Mouse (Mus musculus) intestine, embryonic 15.5 days (tissue): ENCODE measurements around the gene Map3k4. TPM values are rescaled to one million over a fixed set of nuclear protein-coding genes. Genes with fewer than 3 reads are reported as not detected.
A peak's percentile ranks its signal among the peaks of the same experiment; 100 is the strongest.

Experiments
- ATAC-seq: fragments of 200-750 bp; cut with Nextera tagmentation; 2 replicates; pipeline ENCODE4 v1.8.0; 2017; ENCODE audit warnings: moderate TSS enrichment, moderate library complexity
- H3K27ac ChIP-seq: fragments of 300-500 bp; sonication (generic); 2 replicates; pipeline ENCODE4 v1.5.1; 2015; ENCODE audit warnings: mild to moderate bottlenecking, inconsistent platforms
- H3K27me3 ChIP-seq: fragments of 300-500 bp; sonication (generic); replicated peaks from 2 replicates; pipeline ENCODE4 v1.6.1; 2015; ENCODE audit warnings: inconsistent platforms
- H3K36me3 ChIP-seq: fragments of 300-500 bp; sonication (generic); 2 replicates; pipeline ENCODE4 v1.6.1; 2015; ENCODE audit warnings: inconsistent platforms
- H3K4me1 ChIP-seq: fragments of 300-500 bp; sonication (generic); replicated peaks from 2 replicates; pipeline ENCODE4 v1.6.1; 2015; ENCODE audit warnings: inconsistent platforms
- H3K4me2 ChIP-seq: fragments of 300-500 bp; sonication (generic); replicated peaks from 2 replicates; pipeline ENCODE4 v1.6.1; 2015; ENCODE audit warnings: mild to moderate bottlenecking, inconsistent platforms
- H3K4me3 ChIP-seq: fragments of 300-500 bp; sonication (generic); replicated peaks from 2 replicates; pipeline ENCODE4 v1.5.1; 2015; ENCODE audit warnings: inconsistent platforms
- H3K9ac ChIP-seq: fragments of 300-500 bp; sonication (generic); 2 replicates; pipeline ENCODE4 v1.6.1; 2015; ENCODE audit warnings: inconsistent platforms
- H3K9me3 ChIP-seq: fragments of 300-500 bp; sonication (generic); 2 replicates; pipeline ENCODE4 v1.6.1; 2016; ENCODE audit warnings: inconsistent platforms
- WGBS: fragments of 180-500 bp; shearing (Covaris S2); methylation state at CpG from one replicate; pipeline ENCODE4 v1.1.7; 2015; 5-methylcytosine and 5-hydroxymethylcytosine counted together
- polyA plus RNA-seq: library from polyadenylated mRNA; unstranded; fragments of >200 nt; fragmentation: Nextera tagmentation; extraction: Ambion mirVana; gene quantifications from 2 replicates; pipeline ENCODE4 v1.2.1, GENCODE M21; 2015

Map3k4 gene
- polyA plus RNA-seq, 1 experiment from 2014 or later, result 43.9 TPM

DNA sequence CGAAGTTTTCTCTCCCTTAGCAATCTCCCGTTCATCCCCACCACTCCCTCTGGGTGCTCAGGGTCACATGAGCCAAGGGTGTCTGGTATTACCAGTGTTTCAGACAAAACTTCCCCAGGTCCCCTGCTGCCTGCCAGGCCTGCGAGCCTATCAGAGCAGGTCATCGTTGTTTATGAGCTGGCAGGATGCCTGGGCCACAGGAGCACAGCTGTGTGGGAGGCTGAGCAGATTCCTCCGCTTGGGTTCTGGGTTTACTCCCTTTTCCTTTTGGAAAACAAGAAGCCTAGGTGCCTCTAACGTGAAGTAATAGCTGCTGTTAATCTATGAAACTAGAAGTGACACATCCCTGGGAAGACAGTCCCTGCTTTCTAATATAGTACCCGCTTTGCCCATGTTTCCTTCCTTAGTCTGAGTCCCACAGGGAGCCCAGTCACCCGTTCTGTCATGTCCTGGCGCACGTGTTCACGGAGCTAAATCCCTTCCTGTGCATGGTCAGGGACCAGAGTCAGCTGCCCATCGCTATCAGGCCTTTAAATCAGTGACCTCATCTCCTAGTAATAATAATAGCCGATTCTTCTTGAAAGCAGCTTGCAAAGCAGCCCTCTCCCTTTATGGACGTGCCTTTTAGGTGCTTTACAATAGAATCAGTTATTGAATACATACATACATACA lies 9.4 kb upstream of the Map3k4 start:
- no peaks in the 10 kb centered on the region for H3K9me3 ChIP-seq
- H3K9ac ChIP-seq, result no peak overlapping the region
- no peak overlapping the region for H3K27ac ChIP-seq
- peaks cover 12% of the 10 kb centered on the region for H3K4me1 ChIP-seq
- peak overlapping the region; percentile 19; the same call in 1 of the 2 replicates for H3K4me2 ChIP-seq
- no peaks in the 10 kb centered on the region for H3K27me3 ChIP-seq
- H3K36me3 ChIP-seq, result no peaks in the 10 kb centered on the region
- H3K4me3 ChIP-seq, result no peak overlapping the region
- WGBS, result 27% methylated on average over 14 of the region's 14 CpGs
- ATAC-seq, result peak; percentile 79

DNA sequence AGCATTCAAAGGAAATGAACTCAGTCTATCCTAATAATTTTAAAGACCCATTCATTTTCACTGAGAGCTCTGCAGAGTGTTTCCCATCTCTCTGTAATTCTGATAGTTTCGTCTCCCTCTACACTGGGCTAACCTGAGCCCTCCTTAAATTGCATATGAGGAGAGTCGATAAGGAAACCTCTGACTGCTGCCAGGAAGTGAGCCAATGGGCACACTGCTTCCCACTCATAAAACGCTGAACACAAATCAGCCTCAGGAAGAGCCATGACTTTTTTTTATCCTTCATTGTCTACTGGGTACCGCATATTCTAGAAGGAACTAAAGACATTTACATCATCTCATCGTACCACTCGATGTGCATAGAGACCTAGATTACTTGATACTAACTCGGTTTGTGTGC lies 1.2 kb upstream of the Map3k4 start:
- Histone ChIP-seq H3K4me1 (peaks cover 10% of the 10 kb centered on the region), H3K4me3 (no peak overlapping the region), H3K27ac (no peak overlapping the region), H3K27me3 (no peaks in the 10 kb centered on the region), H3K4me2 (no peak overlapping the region), H3K9me3 (no peaks in the 10 kb centered on the region), H3K36me3 (no peaks in the 10 kb centered on the region), H3K9ac (no peak overlapping the region)
- no peak for ATAC-seq
- WGBS, result 88% methylated on average over 7 of the region's 7 CpGs

DNA sequence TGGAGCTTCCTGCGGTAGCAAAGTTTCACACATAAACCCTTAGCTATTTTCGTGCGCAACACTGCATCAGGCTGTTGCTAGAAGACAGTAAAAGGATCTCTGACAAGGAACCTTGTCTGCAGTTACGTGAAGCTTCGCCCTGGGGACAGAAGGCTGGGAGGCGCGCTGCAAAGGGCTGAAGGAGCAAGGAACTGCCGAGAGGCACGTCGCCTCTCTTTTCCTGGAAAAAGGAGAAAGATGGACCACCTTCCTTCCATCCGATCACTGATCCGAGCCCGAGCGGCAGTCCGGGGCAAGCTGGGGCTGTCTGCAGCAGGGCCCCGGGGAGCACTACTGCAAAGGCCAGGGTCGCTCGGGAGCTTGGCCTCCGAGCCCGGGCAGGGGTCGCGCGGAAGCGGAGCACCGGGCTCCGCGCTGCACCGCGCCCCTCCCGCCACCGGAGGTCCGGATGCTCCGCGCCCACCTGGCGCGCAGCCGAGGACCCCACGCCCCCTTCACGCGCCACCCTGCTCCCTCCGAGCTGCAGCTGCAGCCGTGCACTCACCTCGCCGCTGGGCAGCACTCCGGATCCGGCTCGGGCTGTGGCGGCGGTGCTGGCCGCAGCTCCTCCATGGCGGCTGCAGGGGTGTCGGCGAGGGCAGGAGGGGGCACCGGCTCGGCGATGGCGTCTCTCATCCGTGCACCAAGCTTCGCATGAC lies 493 bp downstream of the Map3k4 start:
- peak; percentile 81 for ATAC-seq
- Histone ChIP-seq H3K4me2 (peak overlapping the region; percentile 72), H3K36me3 (no peaks in the 10 kb centered on the region), H3K9ac (peak overlapping the region; percentile 97), H3K27me3 (no peaks in the 10 kb centered on the region), H3K4me1 (peaks cover 13% of the 10 kb centered on the region), H3K27ac (peak overlapping the region; percentile 96), H3K9me3 (no peaks in the 10 kb centered on the region), H3K4me3 (peak overlapping the region; percentile 98)
- under 1% methylated on average over 58 of the region's 59 CpGs for WGBS

DNA sequence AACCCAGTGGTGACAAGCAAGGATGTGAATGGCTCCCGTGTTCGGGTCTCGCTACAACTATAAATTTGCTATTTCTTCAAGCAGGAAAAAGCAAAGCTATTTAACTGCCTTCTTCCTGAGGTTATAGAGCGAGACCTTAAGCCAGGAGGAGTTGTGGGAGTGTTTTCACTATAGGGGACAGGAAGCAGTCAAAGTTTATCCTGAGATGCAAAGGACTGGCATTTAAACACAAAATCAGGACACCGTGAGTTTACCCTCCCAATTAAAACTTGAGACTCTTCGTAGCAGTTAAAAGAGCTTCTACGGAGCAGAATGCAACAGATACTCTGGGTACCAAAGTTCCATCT lies 1.0 kb downstream of the Map3k4 start:
- H3K9ac ChIP-seq, result peak overlapping the region; percentile 97
- H3K36me3 ChIP-seq, result no peaks in the 10 kb centered on the region
- peak overlapping the region; percentile 72 for H3K4me2 ChIP-seq
- H3K27ac ChIP-seq, result peak overlapping the region; percentile 96
- no peak for ATAC-seq
- peaks cover 13% of the 10 kb centered on the region for H3K4me1 ChIP-seq
- no peaks in the 10 kb centered on the region for H3K27me3 ChIP-seq
- H3K4me3 ChIP-seq, result peak overlapping the region; percentile 98
- H3K9me3 ChIP-seq, result no peaks in the 10 kb centered on the region
- 4% methylated on average over 7 of the region's 7 CpGs for WGBS

DNA sequence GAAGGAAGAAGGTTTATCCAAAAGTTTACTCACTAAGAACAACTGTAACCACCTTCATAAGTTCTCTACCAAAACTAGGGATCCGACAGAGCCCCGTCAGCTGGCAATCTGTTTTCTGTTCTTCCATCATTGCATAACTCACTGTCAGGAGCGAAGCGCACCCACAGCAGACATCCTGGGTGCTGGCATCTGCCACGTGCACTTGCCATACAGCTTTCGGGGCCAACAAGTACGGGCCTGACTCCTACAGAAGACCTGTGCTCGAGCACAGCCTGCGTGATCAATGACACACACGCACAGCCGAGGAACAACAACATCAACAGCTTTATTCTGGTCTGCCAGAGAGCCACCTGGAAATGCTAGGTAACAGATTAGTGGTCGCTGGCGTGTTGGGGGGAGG lies 2.3 kb downstream of the Map3k4 start:
- Histone ChIP-seq H3K9ac (no peak overlapping the region), H3K9me3 (no peaks in the 10 kb centered on the region), H3K4me1 (peaks cover 13% of the 10 kb centered on the region), H3K4me3 (no peak overlapping the region), H3K27me3 (no peaks in the 10 kb centered on the region), H3K4me2 (no peak overlapping the region), H3K27ac (no peak overlapping the region), H3K36me3 (no peaks in the 10 kb centered on the region)
- 85% methylated on average over 13 of the region's 13 CpGs for WGBS
- no peak for ATAC-seq

DNA sequence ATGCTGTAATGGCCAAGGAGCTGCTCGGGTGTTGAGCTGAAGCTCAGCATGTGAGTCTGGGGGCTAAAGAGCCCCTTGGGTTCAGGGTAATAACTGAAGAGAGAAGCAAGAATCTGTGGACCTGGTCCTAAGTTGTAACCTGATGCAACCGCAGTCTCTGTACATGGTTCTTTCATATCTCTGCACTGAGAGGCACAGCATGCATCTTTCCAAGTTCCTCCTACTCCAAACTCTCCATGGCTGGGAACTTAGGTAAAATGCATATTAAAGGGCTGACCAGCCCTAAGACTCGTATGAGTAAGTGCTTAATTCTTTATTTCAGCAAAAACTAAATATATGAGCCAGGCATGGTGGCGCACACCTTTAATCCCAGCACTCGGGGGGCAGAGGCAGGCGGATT lies 6.3 kb downstream of the Map3k4 start:
- WGBS, result 93% methylated on average over 6 of the region's 6 CpGs
- H3K27ac ChIP-seq, result no peak overlapping the region
- no peak for ATAC-seq
- no peak overlapping the region for H3K4me3 ChIP-seq
- H3K27me3 ChIP-seq, result no peaks in the 10 kb centered on the region
- no peaks in the 10 kb centered on the region for H3K9me3 ChIP-seq
- H3K4me1 ChIP-seq, result peaks cover 16% of the 10 kb centered on the region
- H3K4me2 ChIP-seq, result no peak overlapping the region
- H3K9ac ChIP-seq, result no peak overlapping the region
- no peaks in the 10 kb centered on the region for H3K36me3 ChIP-seq

- 75% methylated on average over 9 of the region's 9 CpGs for WGBS
- Histone ChIP-seq H3K4me3 (no peak overlapping the region), H3K27ac (no peak overlapping the region), H3K9ac (no peak overlapping the region), H3K4me2 (no peak overlapping the region), H3K36me3 (no peaks in the 10 kb centered on the region), H3K9me3 (no peaks in the 10 kb centered on the region), H3K27me3 (no peaks in the 10 kb centered on the region), H3K4me1 (0 out of 2 replicates have a peak, but pooled peaks cover 13% of the 10 kb centered on the region)
- no peak for ATAC-seq
Measured at GRCm38 (mm10) chr17:12309493-12309892, 9.1 kb downstream of the Map3k4 start.

- Histone ChIP-seq H3K9ac (no peak overlapping the region), H3K4me1 (0 out of 2 replicates have a peak, but pooled peaks cover 10% of the 10 kb centered on the region), H3K27me3 (no peaks in the 10 kb centered on the region), H3K9me3 (no peaks in the 10 kb centered on the region), H3K27ac (no peak overlapping the region), H3K4me3 (no peak overlapping the region), H3K36me3 (no peaks in the 10 kb centered on the region), H3K4me2 (no peak overlapping the region)
- ATAC-seq, result no peak
- 88% methylated on average over 8 of the region's 8 CpGs for WGBS
Measured at GRCm38 (mm10) chr17:12309059-12309458, 9.5 kb downstream of the Map3k4 start.

DNA sequence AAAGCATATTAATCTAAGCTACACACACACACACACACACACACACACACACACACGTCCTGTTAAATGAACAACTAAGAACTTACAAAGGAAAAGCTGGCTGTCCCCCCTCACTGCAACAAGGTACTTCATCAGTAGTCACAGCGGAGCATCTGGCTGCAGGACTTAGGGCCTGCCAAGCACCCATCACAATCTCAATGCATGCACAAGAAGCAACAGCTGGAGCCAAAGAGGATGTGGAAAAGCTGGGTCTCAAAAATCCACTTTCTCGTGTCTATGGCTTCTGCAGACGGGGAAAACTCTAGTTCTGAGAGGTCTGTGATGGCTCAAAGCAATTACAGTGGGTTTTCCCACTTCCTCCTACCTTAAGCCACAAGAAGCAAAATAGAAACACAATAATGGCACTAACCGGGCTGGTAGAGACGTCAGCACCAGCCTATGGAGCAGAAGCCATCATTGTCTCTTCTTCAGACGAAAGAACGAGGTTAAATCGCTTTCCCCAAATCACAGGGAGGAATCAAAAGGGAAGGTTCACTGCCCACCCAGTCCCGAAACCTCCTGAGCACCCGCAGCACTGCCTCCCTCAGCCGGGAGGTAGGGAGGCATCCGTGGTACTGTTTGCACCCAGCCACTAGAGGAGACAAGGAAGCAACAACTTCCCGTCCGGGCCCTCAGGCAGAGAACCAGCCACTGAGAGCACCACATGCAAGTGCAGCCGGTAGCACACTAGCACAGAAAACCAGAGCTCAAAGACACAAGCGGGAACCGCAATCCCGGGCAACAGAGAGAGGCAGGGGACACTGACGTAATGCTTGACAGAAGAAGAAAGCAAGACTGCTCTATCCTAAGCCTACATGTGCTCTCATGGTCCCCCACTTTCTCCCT lies 11.1 kb downstream of the Map3k4 start:
- no peaks in the 10 kb centered on the region for H3K27me3 ChIP-seq
- no peak overlapping the region for H3K4me3 ChIP-seq
- no peak overlapping the region for H3K4me2 ChIP-seq
- no peaks in the 10 kb centered on the region for H3K36me3 ChIP-seq
- WGBS, result 63% methylated on average over 20 of the region's 20 CpGs
- no peak overlapping the region for H3K9ac ChIP-seq
- H3K9me3 ChIP-seq, result no peaks in the 10 kb centered on the region
- 0 out of 2 replicates have a peak, but pooled peaks cover 10% of the 10 kb centered on the region for H3K4me1 ChIP-seq
- no peak for ATAC-seq
- no peak overlapping the region for H3K27ac ChIP-seq

DNA sequence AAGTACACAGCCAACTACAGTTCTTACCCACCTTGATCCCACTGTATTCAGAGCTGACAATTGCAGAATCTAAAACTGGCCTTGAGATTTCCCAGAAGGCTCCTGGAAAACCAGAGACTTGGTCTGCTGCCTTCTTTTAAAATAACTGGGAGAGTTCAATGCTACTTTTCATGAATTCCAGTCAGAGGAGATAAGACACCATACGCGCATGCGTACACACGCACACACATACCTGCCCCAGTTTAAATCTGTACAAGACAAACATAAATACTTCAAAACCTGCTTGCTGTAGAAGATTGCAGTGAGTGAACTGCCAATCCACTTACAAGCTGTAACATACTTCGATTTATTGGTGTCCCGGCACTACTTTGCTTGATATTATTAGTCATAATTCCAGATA lies 13.9 kb downstream of the Map3k4 start:
- Histone ChIP-seq H3K27me3 (no peaks in the 10 kb centered on the region), H3K27ac (no peak overlapping the region), H3K9ac (no peak overlapping the region), H3K4me2 (no peak overlapping the region), H3K9me3 (no peaks in the 10 kb centered on the region), H3K4me3 (no peak overlapping the region), H3K4me1 (peaks cover 25% of the 10 kb centered on the region), H3K36me3 (no peaks in the 10 kb centered on the region)
- WGBS, result 77% methylated on average over 6 of the region's 6 CpGs
- ATAC-seq, result no peak

- 46% methylated on average over 3 of the region's 3 CpGs for WGBS
- no peak overlapping the region for H3K27ac ChIP-seq
- no peaks in the 10 kb centered on the region for H3K27me3 ChIP-seq
- H3K4me2 ChIP-seq, result no peak overlapping the region
- peak; percentile 66 for ATAC-seq
- H3K4me1 ChIP-seq, result peaks cover 39% of the 10 kb centered on the region
- no peak overlapping the region for H3K9ac ChIP-seq
- no peak overlapping the region for H3K4me3 ChIP-seq
- H3K9me3 ChIP-seq, result no peaks in the 10 kb centered on the region
- H3K36me3 ChIP-seq, result no peaks in the 10 kb centered on the region
Measured at GRCm38 (mm10) chr17:12300896-12301706, 17.5 kb downstream of the Map3k4 start.
